Mouse (Mus musculus) cerebellum, adult 2 months (tissue): ENCODE results near the gene Gigyf2. TPM values are rescaled to one million over a fixed set of nuclear protein-coding genes. Genes with fewer than 3 reads are reported as not detected.
"Not testable (repeated sequence)": the region's sequence is repeated elsewhere in the genome, so short reads cannot be mapped to it uniquely, and the experiment has no call there.

Source experiments
- DNase-seq, 2 experiments: peaks; one replicate each; pipeline ENCODE4 v3.0.0; 2021
- H3K27ac ChIP-seq: fragments of 200-500 bp; 2 replicates; pipeline ENCODE4 v1.5.1; 2012; ENCODE audit warnings: low read length, control low read depth, inconsistent platforms; ENCODE audit not compliant: insufficient read depth
- H3K27me3 ChIP-seq: fragments of 200-500 bp; 2 replicates; pipeline ENCODE4 v1.6.1; 2012; ENCODE audit warnings: inconsistent platforms, mild to moderate bottlenecking, low read length, moderate library complexity; ENCODE audit not compliant: control insufficient read depth, insufficient read depth
- H3K4me1 ChIP-seq: fragments of 200-500 bp; 2 replicates; pipeline ENCODE4 v1.6.1; 2011; ENCODE audit warnings: low read length; ENCODE audit not compliant: control insufficient read depth, insufficient read depth
- H3K4me3 ChIP-seq: fragments of 200-500 bp; replicated peaks from 2 replicates; pipeline ENCODE3; 2011; ENCODE audit warnings: mild to moderate bottlenecking, low read depth, low read length, control low read depth; ENCODE audit not compliant: insufficient read depth
- CTCF ChIP-seq: fragments of 200-500 bp; IDR thresholded peaks from 2 replicates; pipeline ENCODE4 v1.5.1; 2011; ENCODE audit warnings: low read depth, mild to moderate bottlenecking, control low read depth, low read length, moderate library complexity, borderline replicate concordance; ENCODE audit not compliant: insufficient read depth
- POLR2A ChIP-seq: fragments of 200-500 bp; IDR thresholded peaks from 2 replicates; pipeline ENCODE4 v1.6.1; 2011; ENCODE audit warnings: low read length, control low read depth, borderline replicate concordance; ENCODE audit not compliant: insufficient read depth
- WGBS: fragments of 180-500 bp; shearing (Covaris S2); methylation state at CpG from one replicate; pipeline ENCODE4 v1.1.7; 2018; 5-methylcytosine and 5-hydroxymethylcytosine counted together
- polyA plus RNA-seq: library from polyadenylated mRNA; depleted of rRNA; stranded (reverse); fragments of >200 nt; gene quantifications from 2 replicates; pipeline ENCODE4 v1.2.3, GENCODE M21; 2012

Gigyf2 gene
- polyA plus RNA-seq, 1 experiment = 63.1 TPM

GRCm38 (mm10) chr1:87435125-87435524, 108.3 kb downstream of the Gigyf2 start:
- Histone ChIP-seq H3K4me3 (no peak overlapping the region), H3K27me3 (no peaks in the 10 kb centered on the region), H3K27ac (no peak overlapping the region), H3K4me1 (no peaks in the 10 kb centered on the region)
- no peak for TF ChIP-seq POLR2A
- no peak for TF ChIP-seq CTCF
- DNase-seq = no peak
- 96% methylated on average over 2 of the region's 2 CpGs for WGBS

GRCm38 (mm10) chr1:87436583-87436982, 109.8 kb downstream of the Gigyf2 start:
- no peak for DNase-seq
- Histone ChIP-seq H3K27me3 (no peaks in the 10 kb centered on the region), H3K27ac (no peak overlapping the region), H3K4me3 (no peak overlapping the region), H3K4me1 (no peaks in the 10 kb centered on the region)
- TF ChIP-seq POLR2A (no peak), CTCF (no peak)
- 33% methylated on average over 6 of the region's 6 CpGs for WGBS

GRCm38 (mm10) chr1:87447183-87448104, 120.6 kb downstream of the Gigyf2 start:
- Histone ChIP-seq H3K27ac (no peak overlapping the region), H3K4me3 (no peak overlapping the region), H3K27me3 (no peaks in the 10 kb centered on the region), H3K4me1 (no peaks in the 10 kb centered on the region)
- TF ChIP-seq POLR2A (no peak), CTCF (peak; percentile 72)
- WGBS = 30% methylated on average over 5 of the region's 5 CpGs
- DNase-seq = peak; percentile 55 to 70

- whole genome bisulfite sequencing = 88% methylated on average over 4 of the region's 4 CpGs
- Histone ChIP-seq H3K4me1 (no peaks in the 10 kb centered on the region), H3K27me3 (no peaks in the 10 kb centered on the region), H3K4me3 (no peak overlapping the region), H3K27ac (no peak overlapping the region)
- TF ChIP-seq CTCF (no peak), POLR2A (no peak)
- DNase-seq = no peak
These were observed 122.6 kb downstream of the Gigyf2 start for GRCm38 (mm10) chr1:87449432-87449831.

GRCm38 (mm10) chr1:87456425-87456824, 129.6 kb downstream of the Gigyf2 start:
- H3K27me3 ChIP-seq = no peaks in the 10 kb centered on the region
- no peak overlapping the region for H3K4me3 ChIP-seq
- no peak for DNase-seq
- WGBS = 100% methylated on average over 1 of the region's 1 CpGs
- TF ChIP-seq POLR2A = no peak
- no peak for TF ChIP-seq CTCF
- no peak overlapping the region for H3K27ac ChIP-seq
- no peaks in the 10 kb centered on the region for H3K4me1 ChIP-seq

- H3K4me3 ChIP-seq = no peak overlapping the region
- H3K27me3 ChIP-seq = no peaks in the 10 kb centered on the region
- H3K27ac ChIP-seq = no peak overlapping the region
- no peaks in the 10 kb centered on the region for H3K4me1 ChIP-seq
- TF ChIP-seq POLR2A (no peak), CTCF (no peak)
- WGBS = 50% methylated on average over 4 of the region's 4 CpGs
- peak in 1 of 2 experiments; percentile 0 for DNase-seq
These were observed 131.2 kb downstream of the Gigyf2 start for GRCm38 (mm10) chr1:87458045-87458444.

- not testable (repeated sequence) for DNase-seq
These were observed 133.1 kb downstream of the Gigyf2 start for GRCm38 (mm10) chr1:87459856-87460255.

GRCm38 (mm10) chr1:87467469-87467868, 140.7 kb downstream of the Gigyf2 start:
- Histone ChIP-seq H3K27me3 (no peaks in the 10 kb centered on the region), H3K4me1 (no peaks in the 10 kb centered on the region), H3K4me3 (no peak overlapping the region), H3K27ac (no peak overlapping the region)
- TF ChIP-seq POLR2A (no peak), CTCF (no peak)
- 87% methylated on average over 9 of the region's 9 CpGs for WGBS
- no peak for DNase-seq

More at GRCm38 (mm10) chr1:87459856-87460255, 133.1 kb downstream of the Gigyf2 start:
- H3K4me3 ChIP-seq, H3K27ac ChIP-seq, H3K4me1 ChIP-seq, H3K27me3 ChIP-seq: not testable (repeated sequence)
- 87% methylated on average over 7 of the region's 7 CpGs for WGBS
